Mouse (Mus musculus): ENCODE results near the gene Hoxc11. TPM values are rescaled to one million over a fixed set of nuclear protein-coding genes. Genes with fewer than 3 reads are reported as not detected.

Gene Hoxc11
- total and polyA plus RNA-seq, 2 experiments from 2014 or later, result not detected

DNA sequence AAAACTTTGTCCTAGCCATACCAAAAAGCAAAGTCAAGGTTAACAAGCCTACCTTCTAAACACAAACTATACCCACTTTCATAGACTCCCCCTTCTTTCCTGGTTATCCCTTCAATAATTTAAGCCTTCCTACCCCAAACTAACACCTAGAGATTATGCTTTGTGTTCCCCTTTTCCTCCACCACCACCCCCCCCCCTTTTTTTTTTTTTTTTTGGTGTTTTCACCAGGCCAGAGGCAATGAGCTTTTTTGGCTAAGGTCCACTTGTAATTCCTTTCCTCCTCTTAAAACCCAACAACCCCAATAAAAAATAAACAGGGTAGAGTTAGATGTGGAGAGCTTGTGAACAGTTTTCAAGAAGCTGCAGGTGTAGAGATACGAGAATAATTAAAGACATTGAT is 15.1 kb downstream of the Hoxc11 start:
- H3K36me3 ChIP-seq (replicated peaks; ENCODE audit: control insufficient read depth, insufficient read depth, low read length), result no peaks in the 10 kb centered on the region
- H3K9me3 ChIP-seq (replicated peaks; ENCODE audit: control insufficient read depth, low read length), result no peaks in the 10 kb centered on the region
- peaks cover 100% of the 10 kb centered on the region for H3K27me3 ChIP-seq (ENCODE audit: control insufficient read depth, insufficient read depth, low read length)
- no peak overlapping the region for H3K27ac ChIP-seq (ENCODE audit: low read depth)
- no peaks in the 10 kb centered on the region for H3K4me1 ChIP-seq (ENCODE audit: control insufficient read depth, insufficient read depth)
- DNase-seq (ENCODE audit: low spot score) (no peak), ATAC-seq (ENCODE audit: insufficient read depth, low read depth) (no peak)
- no peak overlapping the region for H3K4me2 ChIP-seq (ENCODE audit: low read depth, low read length)
- no peak for TF ChIP-seq EP300 (IDR thresholded peaks at IDR 0.05; ENCODE audit: low read depth)
- no peak for TF ChIP-seq CTCF (IDR thresholded peaks at IDR 0.05; ENCODE audit: low read depth)
- WGBS, result 23% methylated on average over 1 of the region's 1 CpGs
- H3K4me3 ChIP-seq (ENCODE audit: low read depth, low read length), result no peak overlapping the region
- H3K9ac ChIP-seq (replicated peaks; ENCODE audit: low read depth, low read length), result no peak overlapping the region

DNA sequence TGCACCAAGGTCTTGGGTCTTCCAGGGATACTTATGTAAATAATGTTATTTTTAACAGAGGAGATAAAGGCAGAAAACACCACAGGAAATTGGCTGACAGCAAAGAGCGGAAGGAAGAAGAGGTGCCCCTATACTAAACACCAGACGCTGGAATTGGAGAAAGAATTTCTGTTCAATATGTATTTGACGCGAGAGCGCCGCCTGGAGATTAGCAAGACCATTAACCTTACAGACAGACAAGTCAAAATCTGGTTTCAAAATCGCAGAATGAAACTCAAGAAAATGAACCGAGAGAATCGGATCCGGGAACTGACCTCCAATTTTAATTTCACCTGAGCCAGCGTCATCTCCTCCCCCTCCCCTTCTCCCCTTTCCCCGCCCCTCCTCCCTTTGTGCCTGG is 16.5 kb downstream of the Hoxc11 start:
- Histone ChIP-seq H3K9me3 (replicated peaks; ENCODE audit: control insufficient read depth, low read length) (no peaks in the 10 kb centered on the region), H3K36me3 (replicated peaks; ENCODE audit: control insufficient read depth, insufficient read depth, low read length) (no peaks in the 10 kb centered on the region), H3K4me1 (ENCODE audit: control insufficient read depth, insufficient read depth) (no peaks in the 10 kb centered on the region), H3K27ac (ENCODE audit: low read depth) (no peak overlapping the region), H3K4me2 (ENCODE audit: low read depth, low read length) (no peak overlapping the region), H3K4me3 (ENCODE audit: low read depth, low read length) (no peak overlapping the region), H3K27me3 (ENCODE audit: control insufficient read depth, insufficient read depth, low read length) (peaks cover 100% of the 10 kb centered on the region), H3K9ac (replicated peaks; ENCODE audit: low read depth, low read length) (no peak overlapping the region)
- WGBS, result 5% methylated on average over 12 of the region's 12 CpGs
- no peak for DNase-seq (ENCODE audit: low spot score)
- no peak for ATAC-seq (ENCODE audit: insufficient read depth, low read depth)
- TF ChIP-seq EP300 (IDR thresholded peaks at IDR 0.05; ENCODE audit: low read depth), result no peak
- 0 out of 2 replicates have a peak, but pooled peaks have one; percentile 4 for TF ChIP-seq CTCF (IDR thresholded peaks at IDR 0.05; ENCODE audit: low read depth)

- peaks cover 4% of the 10 kb centered on the region; the same call in 1 of the 2 replicates for H3K4me1 ChIP-seq (ENCODE audit: control insufficient read depth, insufficient read depth)
- H3K27me3 ChIP-seq (ENCODE audit: control insufficient read depth, insufficient read depth, low read length), result peaks cover 100% of the 10 kb centered on the region
- H3K4me3 ChIP-seq (ENCODE audit: low read depth, low read length), result no peak overlapping the region
- no peak for DNase-seq (ENCODE audit: low spot score)
- under 1% methylated on average over 21 of the region's 21 CpGs for WGBS
- no peaks in the 10 kb centered on the region for H3K36me3 ChIP-seq (replicated peaks; ENCODE audit: control insufficient read depth, insufficient read depth, low read length)
- no peaks in the 10 kb centered on the region for H3K9me3 ChIP-seq (replicated peaks; ENCODE audit: control insufficient read depth, low read length)
- ATAC-seq (ENCODE audit: insufficient read depth, low read depth), result no peak
- no peak overlapping the region for H3K4me2 ChIP-seq (ENCODE audit: low read depth, low read length)
- H3K9ac ChIP-seq (replicated peaks; ENCODE audit: low read depth, low read length), result no peak overlapping the region
- no peak overlapping the region for H3K27ac ChIP-seq (ENCODE audit: low read depth)
- TF ChIP-seq CTCF (IDR thresholded peaks at IDR 0.05; ENCODE audit: low read depth) (no peak), EP300 (IDR thresholded peaks at IDR 0.05; ENCODE audit: low read depth) (no peak)
Observed at GRCm38 (mm10) chr15:102972254-102972653, 18.0 kb downstream of the Hoxc11 start.

DNA sequence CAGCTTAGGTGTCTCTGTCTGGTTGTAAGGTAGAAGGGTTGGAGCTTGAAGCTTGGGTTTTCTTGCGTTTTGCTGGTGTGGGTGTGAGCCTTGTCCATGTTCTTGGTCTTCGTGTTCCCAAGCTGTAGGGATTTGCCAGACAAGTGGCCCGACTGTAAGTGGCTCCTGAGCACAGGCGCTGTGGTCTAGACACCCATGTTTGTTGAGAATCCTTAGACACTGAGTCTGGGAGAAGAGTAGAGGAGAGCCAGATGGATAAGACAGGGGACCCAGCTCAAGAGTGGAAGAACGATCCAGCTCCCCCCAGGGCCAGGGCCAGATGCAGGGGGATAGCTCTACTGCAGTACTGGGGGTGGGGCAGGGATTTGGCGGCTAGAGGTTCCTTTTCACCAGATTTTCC is 18.5 kb downstream of the Hoxc11 start:
- no peaks in the 10 kb centered on the region for H3K9me3 ChIP-seq (replicated peaks; ENCODE audit: control insufficient read depth, low read length)
- H3K27me3 ChIP-seq (ENCODE audit: control insufficient read depth, insufficient read depth, low read length), result peaks cover 100% of the 10 kb centered on the region
- 2% methylated on average over 6 of the region's 6 CpGs for WGBS
- H3K4me1 ChIP-seq (ENCODE audit: control insufficient read depth, insufficient read depth), result peaks cover 5% of the 10 kb centered on the region; the same call in 1 of the 2 replicates
- H3K36me3 ChIP-seq (replicated peaks; ENCODE audit: control insufficient read depth, insufficient read depth, low read length), result no peaks in the 10 kb centered on the region
- no peak overlapping the region for H3K4me2 ChIP-seq (ENCODE audit: low read depth, low read length)
- no peak overlapping the region for H3K27ac ChIP-seq (ENCODE audit: low read depth)
- no peak overlapping the region for H3K4me3 ChIP-seq (ENCODE audit: low read depth, low read length)
- ATAC-seq (ENCODE audit: insufficient read depth, low read depth) (no peak), DNase-seq (ENCODE audit: low spot score) (no peak)
- TF ChIP-seq CTCF (IDR thresholded peaks at IDR 0.05; ENCODE audit: low read depth) (no peak), EP300 (IDR thresholded peaks at IDR 0.05; ENCODE audit: low read depth) (no peak)
- H3K9ac ChIP-seq (replicated peaks; ENCODE audit: low read depth, low read length), result no peak overlapping the region

GRCm38 (mm10) chr15:102975034-102975433 is 20.8 kb downstream of the Hoxc11 start:
- H3K9ac ChIP-seq (replicated peaks; ENCODE audit: low read depth, low read length), result no peak overlapping the region
- peaks cover 100% of the 10 kb centered on the region for H3K27me3 ChIP-seq (ENCODE audit: control insufficient read depth, insufficient read depth, low read length)
- H3K4me1 ChIP-seq (ENCODE audit: control insufficient read depth, insufficient read depth), result peaks cover 5% of the 10 kb centered on the region; the same call in 1 of the 2 replicates
- H3K27ac ChIP-seq (ENCODE audit: low read depth), result no peak overlapping the region
- WGBS, result 5% methylated on average over 7 of the region's 7 CpGs
- no peaks in the 10 kb centered on the region for H3K36me3 ChIP-seq (replicated peaks; ENCODE audit: control insufficient read depth, insufficient read depth, low read length)
- ATAC-seq (ENCODE audit: insufficient read depth, low read depth) (no peak), DNase-seq (ENCODE audit: low spot score) (no peak)
- no peaks in the 10 kb centered on the region for H3K9me3 ChIP-seq (replicated peaks; ENCODE audit: control insufficient read depth, low read length)
- no peak for TF ChIP-seq EP300 (IDR thresholded peaks at IDR 0.05; ENCODE audit: low read depth)
- no peak for TF ChIP-seq CTCF (IDR thresholded peaks at IDR 0.05; ENCODE audit: low read depth)
- no peak overlapping the region for H3K4me3 ChIP-seq (ENCODE audit: low read depth, low read length)
- H3K4me2 ChIP-seq (ENCODE audit: low read depth, low read length), result no peak overlapping the region

DNA sequence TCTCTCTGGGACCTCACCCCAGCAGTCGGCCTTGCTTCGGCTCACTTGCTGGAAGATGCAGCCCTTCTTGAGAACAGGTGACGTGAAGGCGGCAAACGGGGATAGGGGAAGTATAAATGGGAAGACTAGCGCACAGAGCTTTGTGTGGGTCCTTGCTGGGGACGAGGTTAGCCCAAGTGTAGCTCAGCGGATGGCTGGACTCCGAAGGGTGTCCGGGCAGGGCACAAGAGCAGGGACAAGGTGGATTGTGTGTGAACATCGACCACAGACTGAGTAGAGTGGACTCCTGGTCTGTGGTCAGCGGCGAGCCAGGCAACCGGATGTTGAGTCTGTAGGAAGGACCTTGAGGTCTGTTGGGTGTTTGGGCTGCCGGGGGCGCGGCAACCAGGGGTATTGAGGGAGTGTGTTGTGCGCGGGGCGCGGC is 21.5 kb downstream of the Hoxc11 start:
- H3K9ac ChIP-seq (replicated peaks; ENCODE audit: low read depth, low read length), result no peak overlapping the region
- peaks cover 5% of the 10 kb centered on the region; the same call in 1 of the 2 replicates for H3K4me1 ChIP-seq (ENCODE audit: control insufficient read depth, insufficient read depth)
- no peak overlapping the region for H3K4me2 ChIP-seq (ENCODE audit: low read depth, low read length)
- TF ChIP-seq EP300 (IDR thresholded peaks at IDR 0.05; ENCODE audit: low read depth) (no peak), CTCF (IDR thresholded peaks at IDR 0.05; ENCODE audit: low read depth) (no peak)
- no peak for ATAC-seq (ENCODE audit: insufficient read depth, low read depth)
- H3K4me3 ChIP-seq (ENCODE audit: low read depth, low read length), result no peak overlapping the region
- DNase-seq (ENCODE audit: low spot score), result no peak
- no peak overlapping the region for H3K27ac ChIP-seq (ENCODE audit: low read depth)
- no peaks in the 10 kb centered on the region for H3K9me3 ChIP-seq (replicated peaks; ENCODE audit: control insufficient read depth, low read length)
- WGBS, result 1% methylated on average over 21 of the region's 21 CpGs
- no peaks in the 10 kb centered on the region for H3K36me3 ChIP-seq (replicated peaks; ENCODE audit: control insufficient read depth, insufficient read depth, low read length)
- peaks cover 100% of the 10 kb centered on the region for H3K27me3 ChIP-seq (ENCODE audit: control insufficient read depth, insufficient read depth, low read length)

Measured in heart, postnatal 0 days (tissue).